Mouse (Mus musculus): ENCODE data around the gene Akr1b8. TPM values are rescaled to one million over a fixed set of nuclear protein-coding genes. Genes with fewer than 3 reads are reported as not detected.

Gene Akr1b8
- polyA plus RNA-seq, 1 experiment from 2014 or later = 9.8 TPM

- WGBS = under 1% methylated on average over 17 of the region's 17 CpGs
- peak within 1 kb of the TSS; percentile 84 for H3K4me2 ChIP-seq
- H3K27me3 ChIP-seq = no peaks in the 10 kb centered on the region
- peaks cover 19% of the 10 kb centered on the region for H3K4me1 ChIP-seq
- H3K9ac ChIP-seq = peak within 1 kb of the TSS; percentile 47
- H3K36me3 ChIP-seq = no peaks in the 10 kb centered on the region; the same call in 1 of the 2 replicates
- no peaks in the 10 kb centered on the region for H3K9me3 ChIP-seq
- peak; percentile 84 for ATAC-seq (ENCODE audit: borderline replicate concordance, extremely low read depth, low FRiP score, low TSS enrichment)
- peak within 1 kb of the TSS; percentile 58 for H3K4me3 ChIP-seq
- H3K27ac ChIP-seq = peak within 1 kb of the TSS; percentile 90
These were observed 30.3 kb downstream of the Akr1b8 start, which contains the start of gene Akr1b10 for GRCm38 (mm10) chr6:34384110-34384661. Gene Akr1b10, plus strand, starts transcription at chr6:34384218.

DNA sequence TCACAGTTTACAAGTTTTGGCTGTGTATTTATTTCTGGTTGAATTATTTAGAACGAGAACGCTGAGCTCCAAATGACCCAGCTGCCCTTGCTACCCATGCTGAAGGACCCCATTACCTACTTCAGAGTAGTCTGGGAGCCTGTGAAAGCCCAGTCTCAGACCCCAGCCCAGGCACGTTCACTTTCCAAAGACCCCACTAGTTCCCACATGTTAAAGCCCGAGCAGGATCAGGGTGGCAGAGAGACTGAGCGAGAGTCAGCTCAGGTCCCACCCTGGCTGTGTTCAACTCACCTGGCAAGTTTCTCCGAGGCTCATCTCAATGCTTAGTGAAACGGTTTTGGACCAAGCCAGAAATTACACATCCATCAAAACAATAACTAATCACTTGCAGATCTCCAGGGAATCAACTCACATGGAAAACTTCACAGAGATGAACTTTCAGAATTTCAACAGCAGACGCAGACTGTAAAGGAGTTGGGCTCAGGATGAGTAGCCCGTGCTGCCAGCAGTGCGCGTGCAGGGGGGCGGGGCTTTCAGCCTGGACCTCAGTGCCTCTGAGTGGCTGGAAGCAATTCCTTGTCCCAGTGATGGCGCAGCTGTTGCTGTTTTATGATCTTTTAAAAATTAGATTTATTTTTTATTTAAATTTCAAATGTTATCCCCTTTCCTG lies 30.9 kb downstream of the Akr1b8 start:
- Histone ChIP-seq H3K27me3 (no peaks in the 10 kb centered on the region), H3K9me3 (no peaks in the 10 kb centered on the region), H3K9ac (peak overlapping the region; percentile 47), H3K4me2 (peak overlapping the region; percentile 84), H3K4me1 (peaks cover 19% of the 10 kb centered on the region), H3K36me3 (no peaks in the 10 kb centered on the region; the same call in 1 of the 2 replicates), H3K27ac (peak overlapping the region; percentile 90), H3K4me3 (peak overlapping the region; percentile 58)
- peak; percentile 29; the same call in 1 of the 2 replicates for ATAC-seq (ENCODE audit: borderline replicate concordance, extremely low read depth, low FRiP score, low TSS enrichment)
- 3% methylated on average over 13 of the region's 13 CpGs for WGBS

DNA sequence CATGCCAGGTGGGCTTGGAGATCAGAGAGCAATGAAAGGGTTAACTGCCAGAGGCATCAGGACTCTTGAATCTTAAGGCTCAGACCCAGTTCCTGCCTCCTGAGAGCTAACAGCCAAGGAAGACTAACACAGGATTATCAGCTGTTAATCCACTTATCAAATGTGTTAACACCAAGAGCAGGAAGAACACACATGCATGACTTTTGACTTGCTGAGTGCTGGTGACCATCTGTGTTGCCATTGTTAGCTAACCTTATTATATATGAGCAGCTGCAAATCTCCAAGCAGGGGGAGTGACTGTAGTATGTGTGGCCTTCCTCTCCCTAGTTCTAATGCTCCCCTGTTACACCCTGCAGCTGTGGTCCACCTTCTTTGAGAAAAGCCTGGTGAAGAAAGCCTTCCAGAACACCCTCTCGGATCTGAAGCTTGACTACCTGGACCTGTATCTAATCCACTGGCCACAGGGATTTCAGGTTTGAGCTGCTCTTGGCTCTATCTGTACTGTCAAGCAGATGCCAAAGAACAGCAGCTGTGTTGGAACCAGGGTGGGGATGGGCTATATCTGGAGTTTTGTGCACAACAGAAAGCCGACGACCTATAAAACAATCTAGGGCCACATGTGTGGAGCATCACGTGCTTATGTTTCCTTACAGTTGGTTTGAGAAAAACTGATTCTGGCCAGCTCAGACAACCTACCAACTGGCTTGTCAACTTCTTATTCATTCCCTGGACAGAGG lies 34.7 kb downstream of the Akr1b8 start:
- Histone ChIP-seq H3K4me3 (no peak overlapping the region), H3K27me3 (no peaks in the 10 kb centered on the region), H3K27ac (no peak overlapping the region), H3K4me2 (no peak overlapping the region), H3K9ac (no peak overlapping the region), H3K4me1 (peaks cover 14% of the 10 kb centered on the region), H3K36me3 (peaks cover 15% of the 10 kb centered on the region), H3K9me3 (no peaks in the 10 kb centered on the region)
- ATAC-seq (ENCODE audit: borderline replicate concordance, extremely low read depth, low FRiP score, low TSS enrichment) = no peak
- WGBS = 84% methylated on average over 4 of the region's 4 CpGs

- H3K36me3 ChIP-seq = peaks cover 15% of the 10 kb centered on the region
- no peak overlapping the region for H3K4me3 ChIP-seq
- 53% methylated on average over 5 of the region's 5 CpGs for WGBS
- H3K4me1 ChIP-seq = no peaks in the 10 kb centered on the region
- no peak for ATAC-seq (ENCODE audit: borderline replicate concordance, extremely low read depth, low FRiP score, low TSS enrichment)
- H3K9ac ChIP-seq = no peak overlapping the region
- no peak overlapping the region for H3K4me2 ChIP-seq
- H3K27me3 ChIP-seq = no peaks in the 10 kb centered on the region
- no peaks in the 10 kb centered on the region for H3K9me3 ChIP-seq
- H3K27ac ChIP-seq = no peak overlapping the region
These were observed 42.0 kb downstream of the Akr1b8 start for GRCm38 (mm10) chr6:34395897-34396296.

- WGBS = 86% methylated on average over 6 of the region's 6 CpGs
- no peak for ATAC-seq (ENCODE audit: borderline replicate concordance, extremely low read depth, low FRiP score, low TSS enrichment)
- Histone ChIP-seq H3K4me3 (no peak overlapping the region), H3K4me1 (no peaks in the 10 kb centered on the region), H3K27me3 (no peaks in the 10 kb centered on the region), H3K36me3 (peaks cover 4% of the 10 kb centered on the region; the same call in 1 of the 2 replicates), H3K9me3 (no peaks in the 10 kb centered on the region), H3K27ac (no peak overlapping the region), H3K9ac (no peak overlapping the region), H3K4me2 (no peak overlapping the region)
These were observed 44.5 kb downstream of the Akr1b8 start for GRCm38 (mm10) chr6:34398431-34398830.

- Histone ChIP-seq H3K36me3 (no peaks in the 10 kb centered on the region), H3K27ac (no peak overlapping the region), H3K4me3 (no peak overlapping the region), H3K4me2 (no peak overlapping the region), H3K9me3 (no peaks in the 10 kb centered on the region), H3K9ac (no peak overlapping the region), H3K4me1 (no peaks in the 10 kb centered on the region), H3K27me3 (no peaks in the 10 kb centered on the region)
- 78% methylated on average over 13 of the region's 13 CpGs for WGBS
- no peak for ATAC-seq (ENCODE audit: borderline replicate concordance, extremely low read depth, low FRiP score, low TSS enrichment)
These were observed 45.8 kb downstream of the Akr1b8 start for GRCm38 (mm10) chr6:34399606-34400220.

- WGBS = 75% methylated on average over 2 of the region's 2 CpGs
- Histone ChIP-seq H3K27ac (no peak overlapping the region), H3K27me3 (no peaks in the 10 kb centered on the region), H3K36me3 (no peaks in the 10 kb centered on the region), H3K4me3 (no peak overlapping the region), H3K4me1 (no peaks in the 10 kb centered on the region), H3K9ac (no peak overlapping the region), H3K4me2 (no peak overlapping the region), H3K9me3 (no peaks in the 10 kb centered on the region)
- no peak for ATAC-seq (ENCODE audit: borderline replicate concordance, extremely low read depth, low FRiP score, low TSS enrichment)
These were observed 46.8 kb downstream of the Akr1b8 start for GRCm38 (mm10) chr6:34400696-34401095.

GRCm38 (mm10) chr6:34406746-34407145 lies 52.8 kb downstream of the Akr1b8 start:
- ATAC-seq (ENCODE audit: borderline replicate concordance, extremely low read depth, low FRiP score, low TSS enrichment) = no peak
- Histone ChIP-seq H3K4me1 (no peaks in the 10 kb centered on the region), H3K9ac (no peak overlapping the region), H3K36me3 (no peaks in the 10 kb centered on the region), H3K27me3 (no peaks in the 10 kb centered on the region), H3K27ac (no peak overlapping the region), H3K9me3 (no peaks in the 10 kb centered on the region), H3K4me3 (no peak overlapping the region), H3K4me2 (no peak overlapping the region)
- 87% methylated on average over 4 of the region's 4 CpGs for WGBS

DNA sequence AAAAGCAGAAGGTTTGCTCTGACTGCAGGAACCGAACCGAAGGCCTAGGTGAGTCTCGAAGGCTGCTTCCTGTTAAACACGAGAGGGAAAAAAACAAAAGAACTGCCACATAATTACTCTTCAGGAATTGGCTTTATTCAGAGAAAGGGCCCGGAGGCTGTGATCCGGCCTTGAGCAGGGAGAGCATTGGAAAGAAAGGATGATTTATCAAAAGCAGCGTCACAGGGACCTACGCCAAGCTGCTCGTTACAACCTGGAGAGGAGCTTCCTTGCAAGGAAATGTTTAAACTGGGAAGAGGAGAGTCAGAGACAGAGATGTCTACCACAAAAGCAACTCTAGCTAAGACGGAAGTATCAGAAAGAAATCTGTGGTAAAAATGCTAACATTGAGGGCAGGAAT lies 53.5 kb downstream of the Akr1b8 start:
- Histone ChIP-seq H3K9ac (no peak overlapping the region), H3K4me2 (no peak overlapping the region), H3K36me3 (no peaks in the 10 kb centered on the region), H3K27ac (0 out of 2 replicates have a peak overlapping the region, but pooled peaks have one; percentile 22), H3K27me3 (no peaks in the 10 kb centered on the region), H3K4me3 (no peak overlapping the region), H3K9me3 (no peaks in the 10 kb centered on the region), H3K4me1 (no peaks in the 10 kb centered on the region)
- 51% methylated on average over 10 of the region's 10 CpGs for WGBS
- no peak for ATAC-seq (ENCODE audit: borderline replicate concordance, extremely low read depth, low FRiP score, low TSS enrichment)

- no peak within 1 kb of the TSS for H3K4me2 ChIP-seq
These were observed 58.1 kb downstream of the Akr1b8 start, which contains the start of gene Akr1b7 for GRCm38 (mm10) chr6:34412023-34412422. Gene Akr1b7, plus strand, starts transcription at chr6:34412334.

DNA sequence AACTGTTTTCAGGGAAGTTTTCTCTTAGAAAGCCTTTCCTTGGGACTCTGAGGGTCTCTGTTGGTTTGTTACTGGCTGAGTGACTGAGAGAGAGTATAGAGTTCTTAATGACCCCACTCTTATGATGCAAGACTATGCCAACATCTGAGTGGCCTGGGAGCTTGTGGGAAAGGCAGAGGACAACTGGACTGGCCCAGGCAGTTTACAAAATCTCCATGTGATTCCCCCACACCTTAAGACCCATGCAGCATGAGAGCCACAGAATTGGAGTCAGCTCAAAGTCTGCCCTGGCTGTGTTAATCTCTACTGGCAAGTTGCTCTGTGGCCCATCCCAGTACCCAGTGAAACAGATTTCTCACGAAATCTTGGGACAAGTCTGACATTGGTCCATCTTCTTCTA lies 58.8 kb downstream of the Akr1b8 start:
- no peak overlapping the region for H3K27ac ChIP-seq
- no peak overlapping the region for H3K4me3 ChIP-seq
- WGBS = 80% methylated on average over 1 of the region's 1 CpGs
- no peak overlapping the region for H3K4me2 ChIP-seq
- ATAC-seq (ENCODE audit: borderline replicate concordance, extremely low read depth, low FRiP score, low TSS enrichment) = no peak
- no peaks in the 10 kb centered on the region for H3K36me3 ChIP-seq
- H3K9ac ChIP-seq = no peak overlapping the region
- no peaks in the 10 kb centered on the region for H3K4me1 ChIP-seq
- H3K9me3 ChIP-seq = no peaks in the 10 kb centered on the region
- H3K27me3 ChIP-seq = no peaks in the 10 kb centered on the region

More at GRCm38 (mm10) chr6:34412023-34412422, 58.1 kb downstream of the Akr1b8 start, which contains the start of gene Akr1b7:
- Histone ChIP-seq H3K9ac (no peak within 1 kb of the TSS), H3K36me3 (no peaks in the 10 kb centered on the region), H3K9me3 (no peaks in the 10 kb centered on the region), H3K4me3 (no peak within 1 kb of the TSS), H3K27ac (no peak within 1 kb of the TSS), H3K4me1 (no peaks in the 10 kb centered on the region), H3K27me3 (no peaks in the 10 kb centered on the region)
- ATAC-seq (ENCODE audit: borderline replicate concordance, extremely low read depth, low FRiP score, low TSS enrichment) = no peak
- 50% methylated on average over 6 of the region's 6 CpGs for WGBS

Data from lung, embryonic 15.5 days (tissue).